Mouse (Mus musculus) heart, embryonic 11.5 days (tissue): ENCODE measurements around the gene Slc9c1. TPM values are rescaled to one million over a fixed set of nuclear protein-coding genes. Genes with fewer than 3 reads are reported as not detected.
"Not testable (repeated sequence)": the region's sequence is repeated elsewhere in the genome, so short reads cannot be mapped to it uniquely, and the experiment has no call there.

Source experiments
- ATAC-seq: fragments of 200-750 bp; cut with Nextera tagmentation; replicated peaks from 2 replicates; pipeline ENCODE4 v1.8.0; 2017; ENCODE audit warnings: moderate library complexity; ENCODE audit not compliant: insufficient number of reproducible peaks, low FRiP score, low TSS enrichment
- H3K27ac ChIP-seq: fragments of 300-500 bp; sonication (generic); 2 replicates; pipeline ENCODE4 v1.5.1; 2014; ENCODE audit warnings: mild to moderate bottlenecking, low read depth, low read length
- H3K27me3 ChIP-seq: fragments of 300-500 bp; sonication (generic); 2 replicates; pipeline ENCODE4 v1.6.1; 2014; ENCODE audit warnings: mild to moderate bottlenecking, low read length, mixed read lengths; ENCODE audit not compliant: control insufficient read depth, insufficient read depth
- H3K36me3 ChIP-seq: fragments of 300-500 bp; sonication (generic); 2 replicates; pipeline ENCODE4 v1.6.1; 2014; ENCODE audit warnings: mild to moderate bottlenecking, low read length, moderate library complexity, mixed read lengths; ENCODE audit not compliant: control insufficient read depth, insufficient read depth
- H3K4me1 ChIP-seq: fragments of 300-500 bp; sonication (generic); 2 replicates; pipeline ENCODE4 v1.6.1; 2014; ENCODE audit warnings: low read length; ENCODE audit not compliant: control insufficient read depth, insufficient read depth
- H3K4me2 ChIP-seq: fragments of 300-500 bp; sonication (generic); 2 replicates; pipeline ENCODE4 v1.6.1; 2014; ENCODE audit warnings: mild to moderate bottlenecking, moderate library complexity
- H3K4me3 ChIP-seq: fragments of 300-500 bp; sonication (generic); 2 replicates; pipeline ENCODE4 v1.5.1; 2014; ENCODE audit warnings: low read depth, low read length
- H3K9ac ChIP-seq: fragments of 300-500 bp; sonication (generic); 2 replicates; pipeline ENCODE4 v1.6.1; 2014; ENCODE audit warnings: mild to moderate bottlenecking, low read depth, low read length, moderate library complexity
- H3K9me3 ChIP-seq: fragments of 300-500 bp; sonication (generic); replicated peaks from 2 replicates; pipeline ENCODE4 v1.6.1; 2016; ENCODE audit warnings: low read length; ENCODE audit not compliant: control insufficient read depth
- WGBS: fragments of 180-500 bp; shearing (Covaris S2); extraction: QIAGEN DNeasy Blood & Tissue Kit; methylation state at CpG from one replicate; pipeline ENCODE4 v1.1.7; 2014; ENCODE audit not compliant: insufficient replicate concordance; 5-methylcytosine and 5-hydroxymethylcytosine counted together
- polyA plus RNA-seq: library from polyadenylated mRNA; unstranded; fragments of >200 nt; fragmentation: Nextera tagmentation; extraction: Ambion mirVana; gene quantifications from 2 replicates; pipeline ENCODE4 v1.2.1, GENCODE M21; 2014

Slc9c1 gene
- not detected in 2 replicates for polyA plus RNA-seq

GRCm38 (mm10) chr16:45535009-45535408 lies at the start of gene Slc9c1:
Gene Slc9c1, plus strand, starts transcription at chr16:45535309.
- H3K9ac ChIP-seq = no peak within 1 kb of the TSS
- no peaks in the 10 kb centered on the region for H3K27me3 ChIP-seq
- WGBS = 88% methylated on average over 5 of the region's 5 CpGs
- no peak within 1 kb of the TSS for H3K27ac ChIP-seq
- no peaks in the 10 kb centered on the region for H3K36me3 ChIP-seq
- no peak within 1 kb of the TSS for H3K4me3 ChIP-seq
- H3K4me1 ChIP-seq = no peaks in the 10 kb centered on the region
- ATAC-seq = no peak
- H3K9me3 ChIP-seq = no peaks in the 10 kb centered on the region
- H3K4me2 ChIP-seq = no peak within 1 kb of the TSS

DNA sequence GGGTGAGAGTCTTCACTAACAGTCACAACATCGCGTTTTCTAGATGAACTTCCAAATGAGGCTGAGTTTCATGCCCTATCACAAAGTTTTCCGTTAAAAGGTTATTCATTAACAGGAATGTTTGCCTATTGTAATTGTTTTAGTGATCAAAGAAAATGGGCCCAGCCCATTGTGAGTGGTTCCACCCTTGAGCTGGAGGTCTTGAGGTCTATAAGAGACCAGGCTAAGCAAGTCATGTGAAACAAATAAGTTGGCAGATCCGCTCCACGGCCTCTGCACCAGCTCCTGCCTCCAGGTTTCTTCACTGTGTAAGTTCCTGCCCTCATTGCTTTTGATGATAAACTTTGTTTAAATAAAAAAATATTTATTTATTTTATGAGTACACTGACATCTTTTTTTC lies 42.2 kb upstream of the Slc9c1 start, which contains the start of gene Gm609:
Gm609 (minus strand) TSS at position 43 of the 400 bp plus-strand sequence.
- no peaks in the 10 kb centered on the region for H3K4me1 ChIP-seq
- H3K9me3 ChIP-seq = no peaks in the 10 kb centered on the region
- no peak for ATAC-seq
- no peaks in the 10 kb centered on the region for H3K36me3 ChIP-seq
- H3K4me3 ChIP-seq = no peak within 1 kb of the TSS
- 77% methylated on average over 5 of the region's 5 CpGs for WGBS
- no peaks in the 10 kb centered on the region for H3K27me3 ChIP-seq
- H3K27ac ChIP-seq = no peak within 1 kb of the TSS
- no peak within 1 kb of the TSS for H3K4me2 ChIP-seq
- no peak within 1 kb of the TSS for H3K9ac ChIP-seq

DNA sequence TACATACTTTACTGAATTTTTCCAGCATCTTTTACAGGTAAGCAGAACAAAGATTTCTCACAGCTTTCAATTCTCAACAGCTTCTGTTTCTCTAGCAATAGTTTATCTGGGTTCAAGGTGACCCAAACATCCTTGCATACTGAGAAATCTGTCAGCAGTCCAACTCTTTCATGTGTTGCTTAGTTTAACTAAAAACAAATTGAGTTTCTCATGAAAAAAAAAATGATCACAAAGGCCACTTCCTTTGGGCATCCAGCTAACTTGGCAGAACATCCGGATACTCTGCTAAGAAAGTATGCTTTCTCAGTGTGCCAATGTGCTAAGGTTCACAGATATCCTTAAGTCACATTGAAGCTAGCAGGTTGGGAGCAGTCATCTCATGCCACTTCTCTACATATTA lies 39.8 kb upstream of the Slc9c1 start:
- Histone ChIP-seq H3K36me3 (no peaks in the 10 kb centered on the region), H3K4me3 (no peak overlapping the region), H3K4me1 (no peaks in the 10 kb centered on the region), H3K4me2 (no peak overlapping the region), H3K27ac (no peak overlapping the region), H3K9ac (no peak overlapping the region), H3K27me3 (no peaks in the 10 kb centered on the region), H3K9me3 (no peaks in the 10 kb centered on the region)
- WGBS = 71% methylated on average over 1 of the region's 1 CpGs
- ATAC-seq = no peak

- no peaks in the 10 kb centered on the region for H3K27me3 ChIP-seq
- H3K9ac ChIP-seq = no peak overlapping the region
- no peaks in the 10 kb centered on the region for H3K36me3 ChIP-seq
- no peaks in the 10 kb centered on the region for H3K4me1 ChIP-seq
- no peaks in the 10 kb centered on the region for H3K9me3 ChIP-seq
- H3K4me3 ChIP-seq = no peak overlapping the region
- no peak for ATAC-seq
- H3K4me2 ChIP-seq = no peak overlapping the region
- 73% methylated on average over 5 of the region's 5 CpGs for WGBS
- H3K27ac ChIP-seq = no peak overlapping the region
These were observed 9.6 kb upstream of the Slc9c1 start for GRCm38 (mm10) chr16:45525551-45525950.

DNA sequence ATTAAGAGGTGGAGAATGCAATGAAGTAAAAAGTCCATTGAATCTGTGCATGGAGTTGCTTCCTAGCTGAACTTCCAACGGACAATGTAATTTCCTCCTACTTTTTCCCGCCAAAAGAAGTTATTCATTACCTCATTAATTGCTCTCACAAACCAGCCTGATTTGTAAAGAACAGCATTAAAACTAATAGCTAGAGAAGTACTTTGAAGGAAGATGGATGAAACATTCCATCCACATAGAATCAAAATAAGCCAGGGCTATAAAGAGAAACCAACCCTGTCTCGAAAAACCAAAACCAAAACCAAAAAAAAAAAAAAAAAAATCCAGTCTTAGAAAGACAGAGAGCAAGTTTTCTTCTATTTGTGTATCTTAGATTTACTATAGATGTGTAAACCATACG lies 3.2 kb upstream of the Slc9c1 start, which contains the start of gene Gm17783:
Gm17783 (minus strand) TSS at position 101 of the 400 bp plus-strand sequence.
- H3K9ac ChIP-seq = no peak within 1 kb of the TSS
- H3K27me3 ChIP-seq = no peaks in the 10 kb centered on the region
- no peak for ATAC-seq
- H3K9me3 ChIP-seq = no peaks in the 10 kb centered on the region
- H3K36me3 ChIP-seq = no peaks in the 10 kb centered on the region
- no peak within 1 kb of the TSS for H3K27ac ChIP-seq
- no peak within 1 kb of the TSS for H3K4me3 ChIP-seq
- no peak within 1 kb of the TSS for H3K4me2 ChIP-seq
- WGBS = 81% methylated on average over 4 of the region's 4 CpGs
- no peaks in the 10 kb centered on the region for H3K4me1 ChIP-seq

DNA sequence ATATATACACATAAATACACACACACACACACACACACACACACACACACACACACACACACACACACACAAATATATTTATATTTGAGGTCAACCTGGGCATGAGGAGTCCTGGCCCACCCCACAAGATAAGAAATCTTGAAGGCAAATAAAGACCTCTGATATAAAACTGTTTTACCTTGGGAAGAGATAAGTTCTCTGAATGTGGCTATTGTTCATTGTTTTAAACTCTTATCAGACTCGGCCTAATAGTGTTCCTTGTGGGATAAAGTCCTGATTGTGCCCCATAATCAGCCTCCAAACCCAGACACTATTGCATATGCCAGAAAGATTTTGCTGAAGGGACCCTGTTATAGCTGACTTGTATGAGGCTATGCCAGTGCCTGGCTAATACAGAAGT lies 3.2 kb downstream of the Slc9c1 start:
- not testable (repeated sequence) for ATAC-seq, H3K36me3 ChIP-seq, H3K9me3 ChIP-seq, H3K4me2 ChIP-seq, H3K27me3 ChIP-seq, H3K27ac ChIP-seq, H3K4me3 ChIP-seq, H3K4me1 ChIP-seq, H3K9ac ChIP-seq
- WGBS = 56% methylated on average over 1 of the region's 1 CpGs

GRCm38 (mm10) chr16:45542108-45542507 lies 7.0 kb downstream of the Slc9c1 start:
- no peak for ATAC-seq
- H3K27ac ChIP-seq = no peak overlapping the region

GRCm38 (mm10) chr16:45544341-45544740 lies 9.2 kb downstream of the Slc9c1 start:
- Histone ChIP-seq H3K9me3 (no peaks in the 10 kb centered on the region), H3K4me3 (no peak overlapping the region), H3K36me3 (no peaks in the 10 kb centered on the region), H3K27ac (no peak overlapping the region), H3K4me1 (no peaks in the 10 kb centered on the region), H3K4me2 (no peak overlapping the region), H3K9ac (no peak overlapping the region), H3K27me3 (no peaks in the 10 kb centered on the region)
- ATAC-seq = no peak
- WGBS = 60% methylated on average over 3 of the region's 3 CpGs

More at GRCm38 (mm10) chr16:45542108-45542507, 7.0 kb downstream of the Slc9c1 start:
- H3K9me3 ChIP-seq = no peaks in the 10 kb centered on the region
- no peak overlapping the region for H3K4me3 ChIP-seq
- H3K36me3 ChIP-seq = no peaks in the 10 kb centered on the region
- H3K9ac ChIP-seq = no peak overlapping the region
- no peaks in the 10 kb centered on the region for H3K4me1 ChIP-seq
- H3K27me3 ChIP-seq = no peaks in the 10 kb centered on the region
- no peak overlapping the region for H3K4me2 ChIP-seq

DNA sequence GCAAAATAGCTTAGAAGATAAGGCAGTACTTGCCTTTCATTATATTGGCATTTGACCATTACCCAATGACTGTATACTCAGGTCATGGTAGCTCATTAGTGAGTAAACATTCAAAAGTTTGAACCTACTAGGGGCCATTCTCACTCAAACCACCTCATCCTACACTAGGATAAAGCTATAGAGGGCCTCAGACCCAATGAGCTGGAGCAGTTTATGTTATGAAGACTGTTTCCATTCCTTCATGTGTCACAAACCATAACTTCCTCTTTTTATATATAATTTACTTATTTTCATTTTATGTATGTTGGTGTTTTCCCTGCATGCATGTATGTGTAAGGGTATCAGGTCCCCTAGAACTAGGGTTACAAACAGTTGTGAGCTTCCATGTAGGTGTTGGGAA lies 12.9 kb downstream of the Slc9c1 start:
- ATAC-seq = no peak
- no peak overlapping the region for H3K4me3 ChIP-seq
- H3K9ac ChIP-seq = no peak overlapping the region
- no peaks in the 10 kb centered on the region for H3K27me3 ChIP-seq
- H3K4me1 ChIP-seq = no peaks in the 10 kb centered on the region
- H3K36me3 ChIP-seq = no peaks in the 10 kb centered on the region
- H3K27ac ChIP-seq = no peak overlapping the region
- H3K4me2 ChIP-seq = no peak overlapping the region
- no peaks in the 10 kb centered on the region for H3K9me3 ChIP-seq
